Mouse (Mus musculus) neural tube, embryonic 13.5 days (tissue): ENCODE data around the gene Syt11. TPM values are rescaled to one million over a fixed set of nuclear protein-coding genes. Genes with fewer than 3 reads are reported as not detected.
A peak's percentile ranks its signal among the peaks of the same experiment; 100 is the strongest.
"Not testable (repeated sequence)": the region's sequence is repeated elsewhere in the genome, so short reads cannot be mapped to it uniquely, and the experiment has no call there.

Experiments used
- ATAC-seq: fragments of 200-750 bp; cut with Nextera tagmentation; 2 replicates; pipeline ENCODE4 v1.8.0; 2017; ENCODE audit warnings: low read depth, mild to moderate bottlenecking, moderate TSS enrichment, moderate library complexity
- H3K27ac ChIP-seq: fragments of 300-500 bp; sonication (generic); replicated peaks from 2 replicates; pipeline ENCODE4 v1.5.1; 2015; ENCODE audit warnings: moderate library complexity, mild to moderate bottlenecking, inconsistent platforms
- H3K27me3 ChIP-seq: fragments of 300-500 bp; sonication (generic); 2 replicates; pipeline ENCODE4 v1.6.1; 2015; ENCODE audit warnings: mild to moderate bottlenecking, inconsistent platforms
- H3K36me3 ChIP-seq: fragments of 300-500 bp; sonication (generic); 2 replicates; pipeline ENCODE4 v1.6.1; 2015; ENCODE audit warnings: mild to moderate bottlenecking, inconsistent platforms
- H3K4me1 ChIP-seq: fragments of 300-500 bp; sonication (generic); replicated peaks from 2 replicates; pipeline ENCODE4 v1.6.1; 2015; ENCODE audit warnings: inconsistent platforms
- H3K4me2 ChIP-seq: fragments of 300-500 bp; sonication (generic); 2 replicates; pipeline ENCODE4 v1.6.1; 2015; ENCODE audit warnings: inconsistent platforms, mild to moderate bottlenecking, moderate library complexity
- H3K4me3 ChIP-seq: fragments of 300-500 bp; sonication (generic); 2 replicates; pipeline ENCODE4 v1.5.1; 2015; ENCODE audit warnings: mild to moderate bottlenecking, inconsistent platforms
- H3K9ac ChIP-seq: fragments of 300-500 bp; sonication (generic); 2 replicates; pipeline ENCODE4 v1.6.1; 2015; ENCODE audit warnings: moderate library complexity, mild to moderate bottlenecking, inconsistent platforms
- H3K9me3 ChIP-seq: fragments of 300-500 bp; sonication (generic); 2 replicates; pipeline ENCODE4 v1.6.1; 2016; ENCODE audit warnings: inconsistent platforms
- WGBS: fragments of 180-500 bp; shearing (Covaris S2); methylation state at CpG from one replicate; pipeline ENCODE4 v1.1.7; 2015; 5-methylcytosine and 5-hydroxymethylcytosine counted together
- polyA plus RNA-seq: library from polyadenylated mRNA; unstranded; fragments of >200 nt; fragmentation: Nextera tagmentation; extraction: Ambion mirVana; gene quantifications from 2 replicates; pipeline ENCODE4 v1.2.1, GENCODE M21; 2015

Syt11 gene
- polyA plus RNA-seq, 1 experiment from 2014 or later, result 259 TPM

DNA sequence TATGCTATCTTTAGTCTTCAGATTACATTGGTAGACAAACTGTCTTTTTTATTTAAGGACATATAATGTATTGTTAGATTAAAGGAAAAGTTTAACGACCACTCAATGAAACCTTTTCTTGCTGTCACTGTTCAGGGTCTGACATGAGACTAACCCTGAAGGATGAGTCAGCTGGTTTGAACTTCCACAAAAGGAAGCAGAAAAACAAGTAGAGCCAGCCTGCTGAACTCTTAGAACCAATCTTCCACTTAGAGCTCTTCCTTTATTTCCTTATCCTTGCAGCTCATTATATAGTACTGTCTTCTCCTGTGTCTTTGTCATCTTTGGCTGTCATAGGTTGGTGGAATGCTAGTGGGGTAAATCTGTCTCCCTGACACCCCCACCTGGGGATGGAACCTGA is 57.1 kb downstream of the Syt11 start:
- Histone ChIP-seq H3K9me3 (no peaks in the 10 kb centered on the region), H3K36me3 (peaks cover 33% of the 10 kb centered on the region), H3K4me3 (peak overlapping the region; percentile 75), H3K9ac (peak overlapping the region; percentile 38; the same call in 1 of the 2 replicates), H3K4me2 (peak overlapping the region; percentile 91), H3K4me1 (peaks cover 24% of the 10 kb centered on the region), H3K27ac (no peak overlapping the region), H3K27me3 (no peaks in the 10 kb centered on the region)
- WGBS, result 78% methylated on average over 1 of the region's 1 CpGs
- ATAC-seq, result no peak

DNA sequence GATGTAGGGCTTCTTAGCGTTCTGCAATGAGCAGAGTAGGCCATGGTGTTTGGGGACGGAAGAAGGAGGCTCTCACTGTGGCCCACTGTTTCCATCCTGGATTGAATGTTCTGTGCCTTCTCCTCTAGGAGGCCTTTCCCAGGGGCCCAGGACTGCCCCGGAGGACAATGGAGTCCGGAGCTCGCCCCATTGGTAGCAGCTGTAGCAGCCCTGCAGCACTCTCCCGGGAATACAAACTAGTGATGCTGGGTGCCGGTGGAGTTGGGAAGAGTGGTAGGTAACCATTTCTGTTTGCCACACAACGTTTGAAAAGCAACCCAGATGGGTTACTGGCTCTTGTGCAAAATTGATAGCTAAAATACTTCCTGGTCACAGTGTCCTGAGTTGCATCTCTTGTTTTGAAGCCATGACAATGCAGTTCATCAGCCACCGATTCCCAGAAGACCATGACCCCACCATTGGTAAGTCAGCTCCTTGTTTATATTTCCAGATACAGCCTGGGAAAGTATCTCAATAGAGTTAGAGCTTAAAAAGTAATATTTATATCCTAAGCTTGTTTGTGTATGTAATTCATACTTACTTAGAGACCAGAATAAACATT is 57.7 kb downstream of the Syt11 start:
- Histone ChIP-seq H3K36me3 (peaks cover 38% of the 10 kb centered on the region), H3K27me3 (no peaks in the 10 kb centered on the region), H3K9me3 (no peaks in the 10 kb centered on the region), H3K9ac (peak overlapping the region; percentile 78), H3K4me1 (peaks cover 24% of the 10 kb centered on the region), H3K4me3 (peak overlapping the region; percentile 75), H3K4me2 (peak overlapping the region; percentile 91), H3K27ac (peak overlapping the region; percentile 74)
- WGBS, result 7% methylated on average over 9 of the region's 9 CpGs
- peak; percentile 73 for ATAC-seq

DNA sequence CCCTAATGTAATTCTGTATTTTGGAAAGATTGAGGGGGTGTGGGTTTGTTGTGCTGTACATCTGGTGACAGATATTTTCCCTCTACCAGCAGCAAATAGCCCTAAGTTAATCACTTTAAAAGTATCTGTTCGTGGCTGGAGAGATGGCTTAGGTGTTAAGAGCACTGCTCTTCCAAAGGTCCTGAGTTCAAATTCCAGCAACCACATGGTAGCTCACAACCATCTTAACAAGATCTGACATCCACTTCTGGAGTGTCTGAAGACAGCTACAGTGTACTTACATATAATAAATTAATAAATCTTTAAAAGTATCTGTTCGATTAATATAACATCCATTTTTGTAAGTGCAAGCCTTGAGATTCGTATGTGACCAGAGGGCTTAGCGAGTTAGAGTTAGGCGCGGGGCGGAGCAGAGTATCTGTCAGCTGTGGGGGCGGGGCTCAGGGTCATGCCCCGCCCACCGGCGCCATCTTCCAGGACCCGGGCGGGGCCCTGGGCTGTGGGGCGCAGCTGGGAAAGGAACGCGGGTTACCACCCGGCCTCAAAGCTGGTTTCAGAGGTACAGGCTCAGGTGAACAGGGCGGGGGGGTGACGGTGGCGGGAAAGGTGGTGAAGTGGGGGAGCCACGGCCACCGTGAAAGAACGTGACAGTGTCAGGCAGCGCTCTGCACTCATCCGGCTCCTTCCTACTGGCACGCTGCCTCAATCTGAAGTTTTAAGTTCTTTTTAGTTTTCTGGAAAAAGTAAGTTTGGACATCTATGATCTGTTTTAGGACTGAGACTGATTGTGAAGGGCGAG is 58.4 kb downstream of the Syt11 start, which contains the start of gene Rit1:
Rit1 (plus strand) TSS at position 440 of the 799 bp plus-strand sequence.
- no peaks in the 10 kb centered on the region for H3K9me3 ChIP-seq
- H3K27ac ChIP-seq, result peak within 1 kb of the TSS; percentile 74
- WGBS, result 2% methylated on average over 27 of the region's 27 CpGs
- ATAC-seq, result peak; percentile 95
- H3K4me1 ChIP-seq, result peaks cover 24% of the 10 kb centered on the region
- H3K4me2 ChIP-seq, result peak within 1 kb of the TSS; percentile 91
- H3K9ac ChIP-seq, result peak within 1 kb of the TSS; percentile 78
- H3K36me3 ChIP-seq, result peaks cover 45% of the 10 kb centered on the region
- H3K4me3 ChIP-seq, result peak within 1 kb of the TSS; percentile 75
- H3K27me3 ChIP-seq, result no peaks in the 10 kb centered on the region

DNA sequence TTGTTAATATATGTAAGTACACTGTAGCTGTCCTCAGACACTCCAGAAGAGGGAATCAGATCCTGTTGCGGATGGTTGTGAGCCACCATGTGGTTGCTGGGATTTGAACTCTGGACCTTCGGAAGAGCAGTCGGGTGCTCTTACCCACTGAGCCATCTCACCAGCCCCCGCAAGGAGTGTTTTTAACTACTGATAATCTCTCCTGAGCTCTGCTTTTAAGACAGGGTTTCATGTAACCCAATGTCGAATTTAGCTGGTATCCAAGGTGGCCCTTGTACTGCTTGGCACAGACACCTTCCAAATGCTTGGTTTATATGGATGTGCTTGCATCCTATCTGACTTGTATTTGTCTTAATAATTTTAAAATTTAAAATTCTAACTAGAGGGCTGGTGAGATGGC is 59.2 kb downstream of the Syt11 start:
- not testable (repeated sequence) for H3K9ac ChIP-seq, H3K9me3 ChIP-seq, H3K27me3 ChIP-seq, H3K4me2 ChIP-seq, ATAC-seq, H3K4me3 ChIP-seq, H3K27ac ChIP-seq
- H3K4me1 ChIP-seq, result peaks cover 24% of the 10 kb centered on the region
- peaks cover 45% of the 10 kb centered on the region for H3K36me3 ChIP-seq
- WGBS, result 90% methylated on average over 5 of the region's 5 CpGs

DNA sequence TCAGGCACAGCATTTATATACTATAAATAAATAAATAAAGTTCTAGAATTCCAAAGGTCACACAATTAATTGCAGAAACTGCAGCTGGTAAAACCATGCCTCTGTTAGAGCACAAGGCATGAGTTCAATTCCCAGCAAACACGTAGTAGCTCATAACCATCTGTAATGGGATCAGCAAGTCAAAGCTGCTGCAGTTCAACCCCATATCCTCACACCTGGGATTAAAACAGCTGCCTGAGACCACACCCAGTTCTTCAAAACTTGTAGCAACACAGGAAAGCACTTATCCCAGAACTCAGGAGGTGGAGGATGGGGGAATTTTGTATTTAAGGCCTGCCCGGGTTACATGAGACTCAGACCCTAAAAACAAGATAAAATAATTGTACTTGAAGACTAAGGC is 60.2 kb downstream of the Syt11 start:
- no peaks in the 10 kb centered on the region for H3K9me3 ChIP-seq
- no peaks in the 10 kb centered on the region for H3K27me3 ChIP-seq
- no peak overlapping the region for H3K27ac ChIP-seq
- no peak overlapping the region for H3K9ac ChIP-seq
- H3K4me2 ChIP-seq, result no peak overlapping the region
- WGBS, result 78% methylated on average over 2 of the region's 2 CpGs
- ATAC-seq, result no peak
- H3K36me3 ChIP-seq, result peaks cover 46% of the 10 kb centered on the region
- H3K4me3 ChIP-seq, result no peak overlapping the region
- peaks cover 24% of the 10 kb centered on the region for H3K4me1 ChIP-seq

DNA sequence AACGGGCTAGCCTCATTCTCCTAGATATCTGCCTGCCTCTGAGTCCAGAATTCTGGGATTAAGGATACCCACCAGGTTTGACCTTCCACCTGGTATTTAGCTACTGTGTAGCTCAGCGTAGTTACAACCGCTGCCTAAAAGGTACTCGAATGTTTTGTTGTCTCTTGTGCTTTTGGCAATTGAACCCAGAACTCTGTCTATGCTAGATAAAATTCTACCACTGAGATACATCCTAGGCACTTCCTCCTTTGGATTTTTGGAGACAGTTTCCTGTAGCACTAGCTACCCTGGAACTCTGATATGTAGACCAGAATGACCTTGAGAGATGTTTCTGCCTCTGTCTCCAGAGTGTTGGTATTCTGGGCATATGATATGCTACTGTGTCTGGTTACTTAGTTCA is 61.3 kb downstream of the Syt11 start:
- Histone ChIP-seq H3K36me3 (peaks cover 51% of the 10 kb centered on the region), H3K4me1 (peaks cover 15% of the 10 kb centered on the region), H3K9me3 (no peaks in the 10 kb centered on the region), H3K4me3 (no peak overlapping the region), H3K27me3 (no peaks in the 10 kb centered on the region), H3K9ac (no peak overlapping the region), H3K27ac (no peak overlapping the region), H3K4me2 (no peak overlapping the region)
- WGBS, result 98% methylated on average over 4 of the region's 4 CpGs
- ATAC-seq, result no peak

DNA sequence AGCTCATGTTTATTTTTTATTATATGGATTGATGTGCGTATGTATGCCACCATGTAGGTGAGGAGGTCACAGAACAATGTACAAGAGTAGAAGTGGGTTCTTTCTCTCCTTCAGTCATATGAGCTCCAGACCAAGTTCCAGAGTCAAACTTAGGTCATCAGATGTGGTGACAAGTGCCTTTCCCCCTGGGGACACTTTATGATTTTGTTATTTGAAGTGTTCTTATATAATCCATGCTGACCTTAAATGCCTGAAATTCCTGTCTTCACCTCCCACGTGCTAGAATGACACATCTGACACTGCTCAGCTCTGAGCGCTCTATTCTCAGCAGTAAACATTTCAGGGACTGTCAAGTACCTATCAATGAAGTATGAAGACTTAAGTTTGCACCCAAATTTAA is 73.7 kb downstream of the Syt11 start:
- no peak for ATAC-seq
- H3K4me3 ChIP-seq, result no peak overlapping the region
- no peak overlapping the region for H3K27ac ChIP-seq
- H3K4me1 ChIP-seq, result no peaks in the 10 kb centered on the region
- no peaks in the 10 kb centered on the region for H3K9me3 ChIP-seq
- no peak overlapping the region for H3K4me2 ChIP-seq
- peaks cover 88% of the 10 kb centered on the region for H3K36me3 ChIP-seq
- 90% methylated on average over 3 of the region's 3 CpGs for WGBS
- H3K9ac ChIP-seq, result no peak overlapping the region
- no peaks in the 10 kb centered on the region for H3K27me3 ChIP-seq

DNA sequence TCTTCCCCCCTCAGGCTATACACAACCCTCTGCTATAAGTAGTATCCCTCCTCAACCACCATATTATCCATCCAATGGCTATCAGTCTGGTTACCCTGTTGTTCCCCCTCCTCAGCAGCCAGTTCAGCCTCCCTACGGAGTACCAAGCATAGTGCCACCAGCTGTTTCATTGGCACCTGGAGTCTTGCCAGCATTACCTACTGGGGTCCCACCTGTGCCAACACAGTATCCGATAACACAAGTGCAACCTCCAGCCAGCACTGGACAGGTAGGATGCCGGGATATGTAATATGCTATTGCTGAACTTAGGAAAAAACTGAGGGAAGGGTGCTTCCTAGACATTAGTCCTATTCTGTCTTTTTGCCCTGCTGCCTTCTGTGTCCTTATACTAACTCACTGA is 74.7 kb downstream of the Syt11 start:
- H3K9ac ChIP-seq, result no peak overlapping the region
- H3K4me3 ChIP-seq, result no peak overlapping the region
- no peak overlapping the region for H3K27ac ChIP-seq
- H3K9me3 ChIP-seq, result no peaks in the 10 kb centered on the region
- H3K36me3 ChIP-seq, result peaks cover 93% of the 10 kb centered on the region
- WGBS, result 86% methylated on average over 3 of the region's 3 CpGs
- H3K4me2 ChIP-seq, result no peak overlapping the region
- no peaks in the 10 kb centered on the region for H3K27me3 ChIP-seq
- H3K4me1 ChIP-seq, result no peaks in the 10 kb centered on the region
- ATAC-seq, result no peak

DNA sequence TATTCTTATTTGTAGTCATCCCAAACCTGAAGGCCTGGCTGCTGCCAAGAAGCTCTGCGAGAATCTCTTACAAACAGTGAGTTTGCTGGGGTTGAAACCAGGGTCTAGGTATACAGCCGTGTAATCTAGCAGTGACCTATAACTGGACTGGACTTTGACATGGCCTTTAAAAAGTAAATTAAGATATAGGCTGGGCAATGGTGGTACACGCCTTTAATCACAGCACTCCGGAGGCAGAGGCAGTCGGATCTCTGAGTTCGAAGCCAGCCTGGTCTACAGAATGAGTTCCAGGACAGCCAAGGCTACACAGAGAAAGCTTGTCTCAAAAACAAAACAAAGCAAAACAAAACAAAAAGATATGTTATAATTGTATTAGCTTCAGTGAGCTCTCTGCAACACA is 76.1 kb downstream of the Syt11 start:
- Histone ChIP-seq H3K9ac (no peak overlapping the region), H3K36me3 (peaks cover 92% of the 10 kb centered on the region), H3K4me1 (no peaks in the 10 kb centered on the region), H3K4me3 (no peak overlapping the region), H3K9me3 (no peaks in the 10 kb centered on the region), H3K27me3 (no peaks in the 10 kb centered on the region), H3K4me2 (no peak overlapping the region), H3K27ac (no peak overlapping the region)
- WGBS, result 96% methylated on average over 6 of the region's 6 CpGs
- ATAC-seq, result no peak

DNA sequence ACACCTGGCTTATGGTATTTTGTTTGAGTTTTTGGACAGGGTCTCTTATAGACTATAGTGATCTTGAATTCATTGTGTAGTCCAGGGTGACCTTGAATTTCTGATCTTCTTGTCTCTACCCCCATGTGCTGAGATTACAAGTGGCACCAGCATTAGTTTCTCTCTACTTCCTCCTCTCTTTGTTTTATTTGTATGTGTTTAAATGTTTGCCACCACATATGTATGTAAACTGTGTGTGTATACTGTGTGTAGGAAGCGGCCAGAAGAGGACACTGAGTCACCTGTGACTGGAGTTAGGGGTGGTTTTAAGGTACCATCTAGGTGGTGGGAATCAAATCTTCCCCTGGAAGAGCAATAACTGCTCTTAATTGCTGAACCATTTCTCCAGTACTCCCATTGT is 76.9 kb downstream of the Syt11 start:
- no peaks in the 10 kb centered on the region for H3K9me3 ChIP-seq
- no peaks in the 10 kb centered on the region for H3K27me3 ChIP-seq
- H3K27ac ChIP-seq, result no peak overlapping the region
- H3K36me3 ChIP-seq, result peaks cover 92% of the 10 kb centered on the region
- no peak for ATAC-seq
- H3K4me2 ChIP-seq, result no peak overlapping the region
- WGBS, result 100% methylated on average over 1 of the region's 1 CpGs
- H3K9ac ChIP-seq, result no peak overlapping the region
- H3K4me3 ChIP-seq, result no peak overlapping the region
- H3K4me1 ChIP-seq, result no peaks in the 10 kb centered on the region

DNA sequence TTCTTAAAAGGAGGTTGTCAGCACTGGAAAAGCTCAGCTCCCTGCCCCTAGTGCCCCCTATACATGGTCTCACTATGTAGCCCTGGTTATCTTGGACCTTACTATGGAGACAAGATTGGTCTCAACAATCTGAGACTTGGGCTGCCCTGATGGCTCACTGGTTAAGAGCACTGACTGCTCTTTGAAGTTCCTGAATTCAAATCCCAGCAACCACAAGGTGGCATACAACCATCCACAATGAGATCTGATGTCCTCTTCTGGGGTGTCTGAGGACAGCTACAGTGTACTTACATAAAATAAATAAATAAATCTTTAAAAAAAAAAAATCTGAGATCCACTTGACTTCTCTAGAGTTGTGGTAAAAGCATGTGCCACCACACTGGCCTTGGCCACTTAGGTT is 79.4 kb downstream of the Syt11 start:
- no peak for ATAC-seq
- Histone ChIP-seq H3K27ac (no peak overlapping the region), H3K4me1 (no peaks in the 10 kb centered on the region), H3K27me3 (no peaks in the 10 kb centered on the region), H3K9me3 (no peaks in the 10 kb centered on the region), H3K36me3 (peaks cover 95% of the 10 kb centered on the region), H3K9ac (no peak overlapping the region), H3K4me2 (no peak overlapping the region), H3K4me3 (no peak overlapping the region)
